Mouse (Mus musculus) hindbrain, embryonic 14.5 days (tissue): ENCODE measurements around the gene Abcg8. TPM values are rescaled to one million over a fixed set of nuclear protein-coding genes. Genes with fewer than 3 reads are reported as not detected.

ENCODE experiments used
- ATAC-seq: fragments of 200-750 bp; cut with Nextera tagmentation; 2 replicates; pipeline ENCODE4 v1.8.0; 2017; ENCODE audit warnings: moderate number of reproducible peaks, mild to moderate bottlenecking, moderate TSS enrichment, moderate library complexity; ENCODE audit not compliant: low FRiP score
- DNase-seq: peaks from one replicate; pipeline ENCODE4 v3.0.0-alpha.2; 2015; ENCODE audit warnings: low spot score
- H3K27ac ChIP-seq: fragments of 300-500 bp; sonication (generic); 2 replicates; pipeline ENCODE4 v1.5.1; 2014; ENCODE audit warnings: mild to moderate bottlenecking, moderate library complexity
- H3K27me3 ChIP-seq: fragments of 300-500 bp; sonication (generic); 2 replicates; pipeline ENCODE4 v1.6.1; 2014; ENCODE audit warnings: mild to moderate bottlenecking, low read length, mixed read lengths; ENCODE audit not compliant: control insufficient read depth, insufficient read depth
- H3K36me3 ChIP-seq: fragments of 300-500 bp; sonication (generic); replicated peaks from 2 replicates; pipeline ENCODE4 v1.6.1; 2014; ENCODE audit not compliant: control insufficient read depth, insufficient read depth
- H3K4me1 ChIP-seq: fragments of 300-500 bp; sonication (generic); replicated peaks from 2 replicates; pipeline ENCODE4 v1.6.1; 2014; ENCODE audit warnings: antibody characterized with exemption, low read length, mixed read lengths; ENCODE audit not compliant: control insufficient read depth, insufficient read depth
- H3K4me2 ChIP-seq: fragments of 300-500 bp; sonication (generic); replicated peaks from 2 replicates; pipeline ENCODE4 v1.6.1; 2014; ENCODE audit warnings: mild to moderate bottlenecking, moderate library complexity
- H3K4me3 ChIP-seq: fragments of 300-500 bp; sonication (generic); replicated peaks from 2 replicates; pipeline ENCODE4 v1.5.1; 2014; ENCODE audit warnings: mild to moderate bottlenecking, low read length
- H3K9ac ChIP-seq: fragments of 300-500 bp; sonication (generic); 2 replicates; pipeline ENCODE4 v1.6.1; 2014
- H3K9me3 ChIP-seq: fragments of 300-500 bp; sonication (generic); 2 replicates; pipeline ENCODE4 v1.6.1; 2016; ENCODE audit warnings: low read length; ENCODE audit not compliant: control insufficient read depth
- WGBS: fragments of 180-500 bp; shearing (Covaris S2); extraction: QIAGEN DNeasy Blood & Tissue Kit; methylation state at CpG from one replicate; pipeline ENCODE4 v1.1.7; 2014; 5-methylcytosine and 5-hydroxymethylcytosine counted together
- polyA plus RNA-seq: library from polyadenylated mRNA; unstranded; fragments of >200 nt; fragmentation: Nextera tagmentation; extraction: Ambion mirVana; gene quantifications from 2 replicates; pipeline ENCODE4 v1.2.1, GENCODE M21; 2014

Gene Abcg8
- polyA plus RNA-seq, 1 experiment from 2014 or later = 0.09 TPM

DNA sequence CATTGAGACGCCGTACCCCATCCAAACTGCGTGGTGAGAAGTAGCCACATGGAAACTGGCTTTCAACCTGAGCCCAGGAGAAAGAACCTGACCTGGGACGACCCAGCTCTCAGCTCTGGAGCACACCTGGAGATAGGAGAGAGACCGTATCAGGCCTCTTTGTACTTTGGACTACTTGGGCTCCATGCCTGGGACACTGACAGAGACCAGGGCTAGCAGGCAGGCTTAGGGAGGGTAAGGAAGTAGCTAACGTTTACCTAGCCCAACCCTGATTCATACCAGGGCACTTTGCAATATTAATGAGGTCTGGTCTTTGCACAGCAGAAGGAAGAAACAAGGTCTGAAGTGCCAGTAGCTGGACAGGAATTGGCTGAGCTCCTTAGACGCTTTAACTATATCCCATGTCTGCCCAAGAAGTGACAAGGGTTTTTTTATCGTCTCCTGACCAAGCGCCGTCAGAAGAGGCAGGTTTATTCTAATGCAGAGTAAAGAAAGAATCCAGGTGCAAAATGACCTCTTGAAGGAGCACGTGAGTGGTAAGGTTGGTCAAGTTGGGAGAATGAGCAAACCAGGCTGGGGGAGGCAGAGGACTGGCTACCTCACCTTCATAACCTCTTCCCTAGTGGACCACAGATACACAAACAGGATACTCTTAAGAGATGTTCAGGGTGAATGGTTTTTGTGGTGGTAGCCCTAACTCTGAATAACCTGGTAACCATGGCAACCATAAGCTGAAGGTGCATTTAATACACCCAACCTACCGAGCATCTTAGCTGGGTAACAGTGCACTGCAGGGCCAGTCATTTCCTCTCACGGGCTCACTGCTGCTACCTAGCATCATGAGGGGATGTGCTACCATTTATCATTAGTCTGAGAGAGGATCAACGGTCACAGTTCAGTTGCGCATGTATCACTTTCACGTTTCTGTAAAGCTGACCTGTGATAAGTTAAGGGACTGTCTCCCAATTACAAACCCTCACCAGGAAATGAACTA is 3.4 kb upstream of the Abcg8 start:
- H3K36me3 ChIP-seq = no peaks in the 10 kb centered on the region
- H3K4me3 ChIP-seq = no peak overlapping the region
- H3K9me3 ChIP-seq = no peaks in the 10 kb centered on the region
- H3K27ac ChIP-seq = no peak overlapping the region
- 0 out of 2 replicates have a peak, but pooled peaks cover 6% of the 10 kb centered on the region for H3K4me1 ChIP-seq
- no peak overlapping the region for H3K4me2 ChIP-seq
- ATAC-seq (no peak), DNase-seq (no peak)
- no peak overlapping the region for H3K9ac ChIP-seq
- H3K27me3 ChIP-seq = peaks cover 14% of the 10 kb centered on the region
- 78% methylated on average over 16 of the region's 16 CpGs for WGBS

DNA sequence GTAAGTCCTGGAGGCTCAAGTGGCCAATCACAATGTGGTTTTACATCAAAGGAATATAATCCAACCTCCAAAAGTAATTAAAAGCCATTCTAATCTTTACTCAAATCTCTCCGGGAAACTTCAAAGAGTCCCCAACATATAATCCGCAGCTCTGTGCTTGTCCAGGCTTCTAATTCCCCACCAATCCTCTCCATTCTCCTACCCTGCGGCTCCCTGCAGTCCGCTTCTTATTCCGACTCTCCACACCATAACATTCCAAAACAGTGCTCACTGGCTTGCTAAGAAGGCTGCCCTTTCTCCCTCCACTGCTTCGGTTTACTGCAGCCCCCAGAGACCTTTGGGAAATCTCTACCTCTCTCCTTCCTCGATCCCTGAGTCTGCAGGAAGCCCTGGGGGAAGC is 2.1 kb upstream of the Abcg8 start:
- Histone ChIP-seq H3K27ac (no peak overlapping the region), H3K9me3 (no peaks in the 10 kb centered on the region), H3K27me3 (peaks cover 14% of the 10 kb centered on the region), H3K4me2 (no peak overlapping the region), H3K4me1 (0 out of 2 replicates have a peak, but pooled peaks cover 6% of the 10 kb centered on the region), H3K9ac (no peak overlapping the region), H3K4me3 (no peak overlapping the region), H3K36me3 (no peaks in the 10 kb centered on the region)
- ATAC-seq (no peak), DNase-seq (no peak)
- WGBS = 32% methylated on average over 7 of the region's 7 CpGs

DNA sequence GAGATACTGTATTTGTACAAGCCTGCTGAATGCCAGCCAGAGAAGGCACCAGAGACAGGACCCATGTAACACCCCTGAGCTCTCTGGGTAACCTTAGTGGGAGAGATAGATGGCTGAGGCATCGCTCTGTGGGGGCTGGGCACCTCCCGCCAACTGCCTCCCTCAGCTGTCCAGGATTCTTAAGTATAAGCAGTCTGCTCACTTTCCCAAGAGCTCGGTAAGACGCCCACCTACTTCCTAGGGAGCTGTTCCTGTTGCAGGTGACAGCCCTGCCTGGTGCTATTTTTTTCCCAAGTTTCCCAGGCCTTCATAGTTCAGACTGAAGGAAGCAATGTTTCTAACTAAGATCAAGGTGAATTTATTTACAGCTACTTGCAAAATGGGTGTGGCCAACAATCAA is 898 bp upstream of the Abcg8 start:
- Histone ChIP-seq H3K36me3 (no peaks in the 10 kb centered on the region), H3K9me3 (no peaks in the 10 kb centered on the region), H3K27ac (no peak overlapping the region), H3K4me3 (no peak overlapping the region), H3K4me1 (0 out of 2 replicates have a peak, but pooled peaks cover 6% of the 10 kb centered on the region), H3K27me3 (peaks cover 14% of the 10 kb centered on the region), H3K9ac (no peak overlapping the region), H3K4me2 (no peak overlapping the region)
- WGBS = 65% methylated on average over 4 of the region's 4 CpGs
- ATAC-seq = no peak
- no peak for DNase-seq

DNA sequence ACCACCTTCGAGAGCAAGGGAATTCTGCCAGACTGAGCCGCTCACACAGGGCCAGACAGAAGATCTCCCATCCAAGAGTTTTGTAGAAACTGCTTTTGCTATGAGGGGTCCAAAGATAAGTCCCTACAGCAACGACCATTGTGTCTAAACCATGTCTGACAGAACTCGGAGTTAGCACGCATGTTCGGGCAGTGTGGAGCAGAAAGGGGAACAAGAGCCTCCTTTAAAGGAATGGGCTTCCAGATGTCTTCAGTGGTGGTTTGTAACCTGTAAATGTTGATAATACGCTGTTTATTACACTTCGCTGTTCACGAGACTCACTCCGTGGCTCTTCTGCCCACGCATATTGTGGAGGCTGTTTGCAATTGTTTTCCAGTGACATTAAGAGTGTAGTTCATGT is 1.5 kb downstream of the Abcg8 start:
- Histone ChIP-seq H3K9me3 (no peaks in the 10 kb centered on the region), H3K4me1 (0 out of 2 replicates have a peak, but pooled peaks cover 6% of the 10 kb centered on the region), H3K27ac (no peak overlapping the region), H3K36me3 (no peaks in the 10 kb centered on the region), H3K9ac (no peak overlapping the region), H3K27me3 (peaks cover 14% of the 10 kb centered on the region), H3K4me3 (no peak overlapping the region), H3K4me2 (no peak overlapping the region)
- no peak for ATAC-seq
- 89% methylated on average over 11 of the region's 11 CpGs for WGBS
- no peak for DNase-seq

DNA sequence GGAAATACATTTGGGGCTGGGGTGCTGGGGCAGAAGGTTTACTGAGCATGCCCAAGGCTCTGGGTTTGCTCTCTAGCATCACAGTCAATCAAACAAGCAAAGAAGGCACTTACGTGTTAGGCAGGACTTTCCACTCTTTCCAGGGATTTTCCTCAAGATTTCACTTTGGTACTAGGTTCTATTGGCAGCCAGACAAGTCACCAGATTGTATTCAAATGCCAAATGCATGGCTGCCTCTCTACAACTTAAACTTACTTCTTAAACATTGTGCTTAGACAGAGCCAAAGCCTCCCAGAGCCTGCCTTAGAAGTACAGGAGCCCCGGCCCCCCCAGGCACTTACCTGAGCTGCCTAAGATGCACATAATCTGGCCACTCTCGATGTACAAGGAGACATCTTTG is 5.6 kb downstream of the Abcg8 start:
- WGBS = 80% methylated on average over 3 of the region's 3 CpGs
- ATAC-seq = no peak
- no peaks in the 10 kb centered on the region for H3K4me1 ChIP-seq
- no peak overlapping the region for H3K9ac ChIP-seq
- no peak overlapping the region for H3K4me3 ChIP-seq
- no peaks in the 10 kb centered on the region for H3K36me3 ChIP-seq
- no peaks in the 10 kb centered on the region for H3K27me3 ChIP-seq
- H3K9me3 ChIP-seq = no peaks in the 10 kb centered on the region
- no peak overlapping the region for H3K27ac ChIP-seq
- no peak overlapping the region for H3K4me2 ChIP-seq
- no peak for DNase-seq

DNA sequence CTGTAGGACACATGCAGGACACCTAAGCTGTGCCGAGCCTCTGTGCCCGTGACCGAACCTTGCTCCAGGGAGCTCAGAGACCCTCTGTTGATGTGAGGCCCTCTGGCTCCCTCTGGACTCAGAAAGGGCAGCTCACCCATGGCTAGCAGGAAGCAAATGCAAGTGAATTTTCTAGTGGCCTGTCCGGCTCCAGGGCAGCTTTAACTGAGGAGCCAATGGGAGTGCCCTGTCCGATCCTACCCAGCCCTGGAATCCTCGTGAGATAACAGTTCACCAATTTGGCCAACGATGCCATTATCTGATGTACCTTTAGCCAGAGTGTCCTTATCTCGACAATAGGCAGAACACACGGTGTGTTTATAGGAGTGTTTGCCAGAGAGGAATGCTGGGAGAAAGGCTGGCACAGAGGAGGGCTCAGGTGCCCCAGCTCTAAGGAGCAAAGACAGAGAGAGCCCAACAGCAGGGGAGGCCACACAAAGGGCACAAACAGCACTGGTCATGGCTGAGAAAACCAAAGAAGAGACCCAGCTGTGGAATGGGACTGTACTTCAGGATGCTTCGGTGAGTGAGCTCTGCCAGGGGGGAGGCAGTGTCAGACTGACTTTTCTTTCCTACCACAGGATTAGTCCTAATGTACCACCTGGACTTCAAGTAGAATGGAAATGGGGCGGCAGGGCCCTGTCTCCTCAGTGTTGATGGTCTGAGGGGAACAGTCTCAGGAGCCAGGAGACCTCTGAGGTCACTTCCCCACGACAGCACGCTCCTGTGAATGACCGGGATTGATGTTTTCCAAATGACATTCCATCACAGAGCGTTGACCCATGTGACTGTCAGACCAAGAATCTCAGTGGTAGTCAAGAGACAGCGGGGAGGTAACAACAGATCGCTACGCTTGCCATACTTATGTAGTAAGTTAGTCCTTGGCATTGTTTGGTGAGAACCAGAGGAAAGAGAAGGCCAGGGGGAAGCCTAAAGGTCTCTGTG is 6.9 kb downstream of the Abcg8 start, which contains the start of gene Abcg5:
Abcg5 (minus strand) TSS at position 278 of the 984 bp plus-strand sequence.
- no peaks in the 10 kb centered on the region for H3K9me3 ChIP-seq
- 76% methylated on average over 18 of the region's 18 CpGs for WGBS
- H3K4me2 ChIP-seq = no peak within 1 kb of the TSS
- no peak within 1 kb of the TSS for H3K27ac ChIP-seq
- H3K4me3 ChIP-seq = no peak within 1 kb of the TSS
- no peak within 1 kb of the TSS for H3K9ac ChIP-seq
- no peaks in the 10 kb centered on the region for H3K27me3 ChIP-seq
- no peak for DNase-seq
- ATAC-seq = no peak
- no peaks in the 10 kb centered on the region for H3K4me1 ChIP-seq
- no peaks in the 10 kb centered on the region for H3K36me3 ChIP-seq

DNA sequence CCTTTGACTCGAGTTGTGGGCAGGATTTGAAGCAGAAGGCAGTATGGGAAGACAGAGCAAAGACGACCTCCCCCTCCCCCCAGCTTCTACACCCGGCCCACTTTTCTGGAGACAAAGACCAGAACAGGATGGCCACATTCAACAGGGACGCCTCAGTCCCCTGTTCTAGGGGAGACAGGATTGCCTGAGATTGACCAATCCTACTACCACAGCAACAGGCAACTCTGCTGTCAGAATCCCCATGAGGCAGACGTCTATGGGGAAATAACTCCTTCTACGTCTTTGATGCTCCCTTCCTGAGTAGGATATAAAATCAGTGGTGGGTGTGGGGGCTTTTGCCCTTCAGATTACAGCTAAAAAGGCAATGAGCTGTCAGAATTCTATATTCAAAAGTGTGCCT is 8.2 kb downstream of the Abcg8 start:
- ATAC-seq = no peak
- no peaks in the 10 kb centered on the region for H3K4me1 ChIP-seq
- no peaks in the 10 kb centered on the region for H3K9me3 ChIP-seq
- H3K9ac ChIP-seq = no peak overlapping the region
- DNase-seq = no peak
- no peak overlapping the region for H3K4me3 ChIP-seq
- no peak overlapping the region for H3K4me2 ChIP-seq
- H3K36me3 ChIP-seq = no peaks in the 10 kb centered on the region
- H3K27ac ChIP-seq = no peak overlapping the region
- no peaks in the 10 kb centered on the region for H3K27me3 ChIP-seq
- WGBS = 45% methylated on average over 6 of the region's 6 CpGs

DNA sequence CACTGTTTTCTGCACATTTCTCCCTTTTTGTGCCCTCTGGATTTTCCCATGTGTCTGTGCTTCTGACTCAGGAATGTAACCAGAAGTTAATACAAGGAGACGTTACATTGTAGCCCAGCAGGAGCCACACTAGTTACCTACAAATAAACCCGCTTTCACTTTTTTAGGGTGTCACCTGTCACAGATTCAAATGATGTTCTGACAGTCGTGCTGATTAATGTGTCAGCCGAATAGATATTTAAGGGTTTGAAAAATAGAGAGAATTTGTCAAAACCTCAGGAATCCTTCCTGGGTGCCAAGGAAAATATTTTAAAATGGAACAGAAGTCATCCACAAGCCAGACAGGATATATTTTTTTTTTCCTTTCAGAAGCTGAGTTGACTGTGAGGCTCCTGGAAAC is 9.2 kb downstream of the Abcg8 start:
- Histone ChIP-seq H3K9ac (no peak overlapping the region), H3K9me3 (no peaks in the 10 kb centered on the region), H3K27ac (no peak overlapping the region), H3K4me2 (no peak overlapping the region), H3K27me3 (no peaks in the 10 kb centered on the region), H3K4me3 (no peak overlapping the region), H3K36me3 (no peaks in the 10 kb centered on the region), H3K4me1 (no peaks in the 10 kb centered on the region)
- DNase-seq = no peak
- ATAC-seq = no peak
- 84% methylated on average over 4 of the region's 4 CpGs for WGBS

DNA sequence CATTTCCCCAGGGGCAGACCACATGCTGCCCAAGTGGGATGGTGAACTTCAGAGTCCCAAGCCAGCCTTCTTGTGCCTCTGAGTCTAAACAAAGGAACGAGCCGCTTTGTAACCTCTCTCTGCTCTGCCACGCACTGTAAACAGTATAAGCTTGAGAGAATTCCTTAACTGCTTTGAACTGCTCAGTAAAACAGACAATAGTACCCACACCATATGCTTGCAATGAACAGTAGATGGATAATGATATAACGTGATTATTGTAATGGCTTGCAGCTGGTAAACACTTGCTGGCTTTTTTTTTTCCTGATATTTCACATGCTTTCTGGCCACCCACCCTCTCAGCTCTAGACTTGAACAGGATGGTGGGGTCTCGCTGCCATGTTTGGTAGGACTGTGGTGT is 11.9 kb downstream of the Abcg8 start:
- WGBS = 76% methylated on average over 5 of the region's 5 CpGs

More for the DNA sequence above, 11.9 kb downstream of the Abcg8 start:
- H3K4me2 ChIP-seq = no peak overlapping the region
- DNase-seq = no peak
- no peak overlapping the region for H3K27ac ChIP-seq
- no peaks in the 10 kb centered on the region for H3K27me3 ChIP-seq
- H3K9ac ChIP-seq = no peak overlapping the region
- no peak overlapping the region for H3K4me3 ChIP-seq
- ATAC-seq = no peak
- no peaks in the 10 kb centered on the region for H3K36me3 ChIP-seq
- no peaks in the 10 kb centered on the region for H3K4me1 ChIP-seq
- no peaks in the 10 kb centered on the region for H3K9me3 ChIP-seq
